Mouse (Mus musculus) NIH3T3 (cell line): ENCODE measurements around the gene Poglut1.
"Not testable (repeated sequence)": the region's sequence is repeated elsewhere in the genome, so short reads cannot be mapped to it uniquely, and the experiment has no call there.

Source experiments
- DNase-seq: peaks from one replicate; pipeline ENCODE4 v3.0.0-alpha.2; 2012; ENCODE audit warnings: low read depth

Poglut1 gene

GRCm38 (mm10) chr16:38536544-38537146, 13.4 kb downstream of the Poglut1 start:
- peak; percentile 80 for DNase-seq

GRCm38 (mm10) chr16:38526264-38526663, 23.8 kb downstream of the Poglut1 start:
- no peak for DNase-seq

DNA sequence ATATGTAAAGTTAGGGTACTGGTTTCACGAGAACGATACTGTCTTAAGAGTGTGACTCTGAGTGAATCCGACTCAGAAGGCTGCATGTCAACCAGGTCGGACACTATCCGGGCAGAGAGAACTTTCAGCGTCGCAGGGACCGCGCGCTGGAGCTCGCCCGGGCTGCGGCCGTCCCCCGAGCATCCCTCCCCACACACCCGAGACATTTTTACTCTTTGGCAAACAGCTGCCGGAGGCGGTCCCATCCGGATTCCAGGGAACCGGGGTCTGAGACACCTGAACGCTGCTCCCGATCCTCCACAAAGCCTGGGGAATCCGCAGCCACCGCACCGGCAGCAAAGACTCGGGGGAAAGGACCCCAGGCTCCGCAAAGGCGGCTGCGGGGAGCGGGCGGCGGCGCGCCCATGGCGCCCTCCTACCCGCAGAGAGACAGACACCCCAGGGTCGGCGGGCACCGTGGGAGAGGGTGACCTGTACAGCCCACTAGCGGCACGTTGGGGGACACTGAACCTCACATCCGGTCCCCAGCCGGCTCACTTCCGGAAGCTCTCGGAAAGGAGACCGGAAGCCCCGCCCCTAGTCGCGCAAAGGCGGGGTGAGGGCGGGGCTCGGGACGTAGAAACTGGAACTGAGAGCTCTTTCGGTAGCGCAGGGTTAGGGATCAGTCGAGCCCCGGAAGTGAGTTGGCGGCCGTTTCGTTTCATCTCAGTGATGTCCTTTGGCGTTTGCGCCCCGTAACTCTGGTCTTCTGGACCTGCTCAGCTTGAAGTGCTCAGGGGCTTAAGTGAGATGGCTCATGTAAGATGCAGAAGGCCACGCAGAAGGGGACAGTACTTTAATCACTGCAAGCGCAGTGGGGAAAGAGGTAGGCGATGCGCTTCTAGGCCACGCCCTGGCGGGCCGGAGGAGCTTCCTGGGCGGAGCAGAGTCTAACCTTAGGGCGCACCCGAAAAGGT, 27.7 kb downstream of the Poglut1 start, which contains the start of gene Timmdc1:
Gene Timmdc1, minus strand, starts transcription at position 535 of the 956 bp plus-strand sequence.
- DNase-seq, result peak; percentile 95

- peak; percentile 28 for DNase-seq
Observed at GRCm38 (mm10) chr16:38521211-38521987, 28.7 kb downstream of the Poglut1 start.

- peak; percentile 11 for DNase-seq
Observed at GRCm38 (mm10) chr16:38519140-38519539, 30.9 kb downstream of the Poglut1 start.

- DNase-seq, result no peak
Observed at GRCm38 (mm10) chr16:38510846-38511245, 39.2 kb downstream of the Poglut1 start.

DNA sequence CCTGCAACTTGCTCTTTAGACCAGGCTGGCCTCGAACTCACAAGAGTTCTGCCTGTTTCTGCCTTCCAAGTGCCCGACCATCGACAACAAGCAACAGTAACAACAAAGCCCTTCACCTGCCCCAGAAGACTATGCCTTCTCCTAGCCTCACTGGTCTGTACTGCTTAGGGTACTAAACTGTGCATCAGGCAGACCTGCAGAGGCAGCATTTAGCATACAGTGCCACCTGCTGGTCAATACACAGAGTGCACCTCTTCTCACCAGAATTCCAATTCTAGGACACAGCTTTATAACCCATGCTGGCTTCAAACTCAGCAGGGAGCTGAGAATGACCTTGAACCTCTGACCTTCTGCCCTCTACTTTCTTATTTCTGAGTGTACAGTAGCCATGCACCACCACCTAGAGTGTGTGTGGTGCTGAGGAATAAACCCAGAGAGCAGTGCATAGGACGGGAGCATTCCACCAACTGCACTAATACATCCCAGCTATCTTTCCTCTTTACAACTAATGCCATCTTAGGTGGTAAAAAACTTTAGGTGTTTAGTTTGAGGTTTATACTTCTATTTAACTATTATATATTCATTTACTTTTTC, 43.9 kb downstream of the Poglut1 start:
- DNase-seq, result peak; percentile 83

GRCm38 (mm10) chr16:38503528-38503927, 46.5 kb downstream of the Poglut1 start:
- DNase-seq, result no peak

- DNase-seq, result no peak
Observed at GRCm38 (mm10) chr16:38502469-38502868, 47.6 kb downstream of the Poglut1 start.

- DNase-seq, result no peak
Observed at GRCm38 (mm10) chr16:38496604-38497140, 53.4 kb downstream of the Poglut1 start.

DNA sequence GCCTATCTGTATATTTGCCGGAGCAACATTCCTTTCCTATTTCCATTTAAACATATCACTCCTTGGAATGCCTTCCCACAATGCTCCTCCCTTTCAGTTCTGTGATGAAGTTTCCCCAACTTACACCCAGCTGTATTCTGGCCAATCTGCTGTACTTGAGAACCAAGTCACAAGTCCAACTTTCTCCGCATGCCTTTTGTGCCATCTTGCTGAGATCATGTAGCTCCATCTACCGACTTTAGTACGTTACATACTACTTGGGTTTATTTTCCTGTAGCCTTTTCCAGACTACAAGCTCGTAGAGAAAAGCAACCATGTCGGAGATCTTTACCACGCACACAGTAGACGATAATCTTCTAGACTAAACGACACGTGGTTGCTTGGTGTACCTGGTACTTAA, 56.2 kb downstream of the Poglut1 start:
- DNase-seq, result no peak

DNA sequence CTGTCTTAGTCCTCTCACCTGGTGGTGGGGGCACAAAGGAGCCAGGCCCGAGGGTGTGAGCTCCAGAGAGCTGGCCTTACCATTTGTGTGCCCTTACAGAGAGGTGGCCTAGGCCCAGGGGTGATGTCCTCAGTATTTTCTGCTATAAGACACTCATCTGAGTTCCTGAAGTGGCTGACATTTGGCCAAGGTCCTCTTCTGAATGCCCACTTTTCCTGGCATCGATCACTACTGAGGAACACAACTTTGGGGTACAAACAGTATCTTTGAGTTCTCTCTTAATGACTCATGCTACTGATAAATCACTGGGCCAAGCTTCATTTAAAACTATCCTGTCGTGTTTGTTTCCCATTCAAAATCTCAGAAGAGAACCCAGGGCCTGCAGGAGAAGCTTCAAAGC, 57.5 kb downstream of the Poglut1 start:
- DNase-seq, result no peak

- DNase-seq, result no peak
Observed at GRCm38 (mm10) chr16:38483582-38484309, 66.3 kb downstream of the Poglut1 start.

DNA sequence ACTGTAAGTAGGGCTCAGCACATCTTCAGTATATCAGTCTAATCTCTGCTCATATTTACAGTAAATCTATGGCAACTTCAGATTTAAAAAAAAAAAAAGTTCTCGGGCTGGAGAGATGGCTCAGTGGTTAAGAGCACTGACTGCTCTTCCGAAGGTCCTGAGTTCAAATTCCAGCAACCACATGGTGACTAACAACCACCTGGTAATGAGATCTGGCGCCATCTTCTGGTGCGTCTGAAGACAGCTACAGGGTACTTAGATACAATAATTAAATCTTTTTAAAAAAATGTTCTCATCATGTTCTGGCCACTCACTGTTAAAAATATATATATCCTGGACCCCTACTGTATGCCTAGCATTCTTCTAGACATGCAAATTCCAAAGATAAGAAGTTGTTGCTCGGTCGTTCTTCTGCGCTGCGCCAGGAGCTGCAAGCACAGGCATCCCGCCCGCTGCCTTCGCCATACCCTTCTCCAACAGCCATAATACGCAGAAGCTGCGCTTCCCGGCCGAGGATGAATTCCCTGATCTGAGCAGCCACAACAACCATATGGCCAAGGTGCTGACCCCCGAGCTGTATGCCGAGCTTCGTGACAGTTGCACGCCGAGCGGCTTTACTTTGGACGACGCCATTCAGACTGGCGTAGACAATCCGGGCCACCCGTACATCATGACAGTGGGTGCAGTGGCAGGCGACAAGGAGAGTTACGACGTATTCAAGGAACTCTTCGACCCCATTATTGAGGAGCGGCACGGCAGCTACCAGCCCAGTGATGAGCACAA, 67.1 kb downstream of the Poglut1 start:
- peak; percentile 49 for DNase-seq

DNA sequence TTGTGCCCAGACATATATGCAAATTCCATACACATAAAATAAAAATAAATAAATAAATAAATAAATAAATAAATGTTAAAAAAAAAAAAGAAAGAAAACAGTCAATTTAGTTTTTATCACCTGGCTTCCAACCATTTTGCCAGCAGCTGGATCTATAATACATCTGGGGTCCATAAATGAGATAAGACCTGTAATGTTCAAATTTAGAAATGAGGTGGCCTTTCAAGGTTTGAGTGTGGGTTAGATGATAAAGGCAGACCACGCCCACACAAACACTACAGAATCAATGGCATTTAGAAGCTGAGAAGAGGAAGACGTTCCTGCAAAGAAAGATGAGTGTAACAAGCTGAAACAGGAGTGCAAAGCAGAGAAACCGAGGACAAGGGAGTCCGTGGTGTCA, 68.7 kb downstream of the Poglut1 start:
- DNase-seq, result no peak

DNA sequence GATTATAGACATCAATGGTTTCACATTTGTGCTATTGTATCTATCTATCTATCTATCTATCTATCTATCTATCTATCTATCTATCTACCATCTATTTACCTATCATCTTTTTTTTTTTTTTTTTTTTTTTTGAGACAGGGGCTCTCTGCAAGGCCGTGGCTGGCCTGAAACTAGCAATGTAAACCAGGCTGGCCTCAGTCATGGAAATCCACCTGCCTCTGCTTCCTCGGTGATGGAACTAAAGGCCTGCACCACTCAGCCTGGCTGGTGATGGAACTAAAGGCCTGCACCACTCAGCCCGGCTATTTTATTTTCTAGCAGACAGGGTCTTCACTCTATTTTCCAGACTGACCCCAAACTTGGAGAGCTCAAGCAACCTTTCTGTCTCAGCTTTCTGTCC, 71.8 kb downstream of the Poglut1 start:
- DNase-seq, result no peak

GRCm38 (mm10) chr16:38477241-38477608, 72.8 kb downstream of the Poglut1 start:
- DNase-seq, result not testable (repeated sequence)

GRCm38 (mm10) chr16:38476312-38477240, 73.5 kb downstream of the Poglut1 start:
- DNase-seq, result no peak

- no peak for DNase-seq
Observed at GRCm38 (mm10) chr16:38475681-38476311, 74.3 kb downstream of the Poglut1 start.
